Mouse (Mus musculus) v-Abl transformed pro-B cells (cell line): ENCODE results near the gene Nkx2-5.

Source experiments
- in situ Hi-C, 2 experiments: fragments of 400-800 bp; cut with MboI; formaldehyde crosslinking; loops; one replicate each; pipeline ENCODE4 v1.15.1; 2025; ENCODE audit not compliant: unreplicated experiment in 2 of 2

The Nkx2-5 gene

DNA sequence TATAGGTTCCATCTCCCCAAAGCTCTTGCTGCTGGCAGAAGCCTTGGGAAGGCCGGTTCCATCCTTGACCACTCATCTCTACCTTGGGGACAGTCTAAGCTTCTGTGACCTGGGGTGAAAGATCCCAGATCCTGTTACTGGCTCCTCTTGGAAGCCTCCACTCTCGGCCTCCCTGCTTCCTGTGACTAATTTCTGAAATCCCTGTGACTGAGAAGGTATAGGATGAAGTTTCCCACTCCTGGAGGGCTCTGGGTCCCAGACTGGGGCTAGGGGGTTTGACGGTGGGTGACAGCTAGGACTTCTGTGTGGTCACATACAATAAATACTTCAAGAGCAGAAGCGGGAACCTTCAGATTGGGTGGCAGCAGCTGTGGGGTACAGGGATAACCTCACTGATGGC is 16.1 kb upstream of the Nkx2-5 start:
- in situ Hi-C loops, result loop anchor here in 1 of 2 experiments (25.0 kb wide), 1 partner anchor 549 kb away; no protein-coding TSS in a partner anchor

DNA sequence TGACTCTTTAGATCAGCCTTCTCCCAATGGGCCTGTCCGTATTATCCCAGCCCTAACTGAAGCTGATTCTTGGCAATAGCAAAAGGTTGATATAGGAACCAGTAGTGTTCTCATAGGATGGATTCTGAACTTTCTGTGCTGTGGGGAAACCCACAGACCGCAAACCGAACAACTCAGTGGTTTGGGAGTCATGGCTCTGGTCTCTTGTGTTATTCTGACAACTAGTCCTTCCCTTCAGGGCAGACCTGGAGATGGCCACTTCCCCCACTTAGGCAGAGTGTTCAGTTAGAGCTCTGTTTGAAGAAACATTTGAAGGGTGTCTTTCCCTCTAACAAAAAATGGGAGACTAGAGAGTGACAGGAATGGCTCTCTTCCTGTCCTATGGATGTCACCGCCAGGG is 7.5 kb upstream of the Nkx2-5 start:
- in situ Hi-C loops, result loop anchor here in 1 of 2 experiments (25.0 kb wide), 1 partner anchor 540 kb away; no protein-coding TSS in a partner anchor

DNA sequence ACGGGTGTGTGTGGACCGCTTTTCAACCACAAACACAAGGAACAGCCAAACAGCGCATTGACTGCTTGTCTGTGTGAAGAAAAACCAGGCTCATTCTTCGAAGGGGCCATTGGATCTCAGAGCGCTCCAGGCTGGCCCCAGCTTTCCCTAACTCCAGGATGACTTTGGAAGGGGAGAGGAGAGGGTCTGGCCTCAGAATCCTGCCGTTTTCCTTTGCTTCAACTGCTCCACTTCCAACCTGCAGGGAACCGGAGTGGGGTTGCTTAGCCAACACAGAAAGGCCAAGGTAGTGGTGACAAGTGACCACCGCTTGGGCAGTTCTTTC is 6.3 kb upstream of the Nkx2-5 start:
- in situ Hi-C loops, result loop anchor here in 1 of 2 experiments (25.0 kb wide), 1 partner anchor 539 kb away; no protein-coding TSS in a partner anchor

DNA sequence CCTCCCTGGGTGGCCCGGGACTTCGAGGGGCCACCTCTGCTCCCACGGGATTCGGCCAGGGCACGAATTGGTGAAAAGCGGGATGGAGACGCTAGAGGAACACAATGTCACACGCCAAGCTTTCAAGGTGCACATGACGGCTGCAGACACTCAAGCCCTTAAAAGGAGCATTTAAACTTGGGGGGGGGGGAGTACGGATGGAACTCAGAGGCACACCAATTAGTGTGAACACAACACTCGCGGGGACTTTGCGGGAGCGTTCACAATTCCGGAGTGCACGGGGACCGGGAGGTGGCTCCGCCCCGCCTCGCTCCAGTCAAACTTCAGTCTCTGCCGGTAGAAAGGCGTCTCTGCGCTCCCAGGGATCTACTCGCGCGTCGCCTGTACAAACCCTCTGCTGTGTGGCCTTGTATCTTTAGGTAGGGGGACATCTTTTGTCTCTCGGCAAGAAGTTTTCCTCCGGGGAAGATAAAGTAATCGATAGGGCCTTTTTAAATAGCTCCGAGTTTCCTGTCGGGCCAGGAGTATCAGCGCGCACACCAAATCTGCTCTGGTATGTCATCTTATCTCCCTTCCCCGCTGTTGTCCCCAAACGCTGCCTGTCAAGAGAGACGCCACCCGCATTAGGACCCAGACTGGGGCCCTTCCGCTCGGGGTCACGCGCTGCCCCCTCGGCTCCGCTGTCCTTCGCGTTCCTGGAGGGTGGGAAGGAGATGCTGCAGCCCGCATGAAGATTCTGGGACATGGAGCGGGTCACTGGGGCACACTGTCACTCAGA is 5.7 kb upstream of the Nkx2-5 start:
- in situ Hi-C loops, result loop anchor here in 1 of 2 experiments (25.0 kb wide), 1 partner anchor 538 kb away; no protein-coding TSS in a partner anchor

DNA sequence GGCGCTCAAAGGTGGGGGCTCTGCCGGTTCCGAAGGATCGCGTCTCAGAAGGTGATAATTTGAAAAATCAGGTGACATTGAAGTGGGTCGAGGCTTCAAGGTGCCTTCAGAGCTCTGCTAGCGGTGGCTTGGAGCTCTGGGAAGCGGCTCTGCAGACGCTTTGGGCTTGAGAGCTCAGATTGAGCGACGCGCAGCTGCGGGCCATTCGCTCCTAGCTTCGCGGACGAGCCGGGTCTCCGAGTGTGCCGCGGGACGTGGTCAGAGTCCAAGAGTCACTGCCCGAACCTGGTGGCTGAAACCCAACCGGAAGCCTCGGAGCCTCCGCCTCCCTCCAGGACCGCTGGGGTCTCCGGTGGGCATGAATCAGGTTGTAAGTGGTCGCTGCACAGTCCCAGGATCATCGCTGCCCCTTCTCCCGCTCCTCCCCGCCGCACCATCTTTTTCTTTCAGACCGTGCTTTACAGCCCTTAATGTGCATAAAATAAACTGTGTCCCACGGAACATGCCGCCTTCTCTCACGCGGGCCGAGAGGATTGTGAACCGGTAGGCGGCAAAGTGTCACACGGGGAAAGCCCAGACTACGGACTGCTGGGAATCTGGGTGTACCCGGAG is 5.0 kb upstream of the Nkx2-5 start:
- in situ Hi-C loops, result loop anchor here in 1 of 2 experiments (25.0 kb wide), 1 partner anchor 538 kb away; no protein-coding TSS in a partner anchor

DNA sequence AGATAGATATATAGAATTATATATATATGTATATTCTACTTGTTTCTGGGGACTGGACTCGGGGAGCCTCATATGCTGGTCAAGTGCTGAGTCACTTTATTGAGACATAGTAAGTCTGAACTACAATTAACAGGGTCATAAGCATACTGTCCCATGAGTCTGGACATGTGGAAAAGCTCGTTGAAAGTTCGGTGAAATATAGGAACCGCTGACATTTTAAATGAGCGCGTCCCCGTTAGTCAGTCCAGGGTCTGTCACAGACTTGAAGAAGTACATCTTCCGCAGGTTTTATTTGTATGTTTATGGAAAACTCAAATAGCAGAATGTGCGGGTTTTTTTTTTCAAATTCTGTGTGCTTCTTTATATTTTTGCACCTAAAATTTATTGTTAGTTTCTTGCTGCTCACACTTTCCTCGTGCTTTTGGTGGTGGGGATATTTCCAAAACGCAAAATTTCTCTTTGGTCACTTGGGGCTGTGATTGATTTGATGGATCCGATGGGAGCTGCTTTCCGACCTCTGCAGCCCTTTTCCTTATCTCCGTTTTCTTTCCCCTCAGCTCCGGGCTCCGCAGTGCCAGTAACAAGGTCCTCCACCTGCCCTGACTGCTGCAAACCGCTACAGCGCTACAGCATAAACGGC is 4.4 kb upstream of the Nkx2-5 start:
- in situ Hi-C loops, result no loop called here

DNA sequence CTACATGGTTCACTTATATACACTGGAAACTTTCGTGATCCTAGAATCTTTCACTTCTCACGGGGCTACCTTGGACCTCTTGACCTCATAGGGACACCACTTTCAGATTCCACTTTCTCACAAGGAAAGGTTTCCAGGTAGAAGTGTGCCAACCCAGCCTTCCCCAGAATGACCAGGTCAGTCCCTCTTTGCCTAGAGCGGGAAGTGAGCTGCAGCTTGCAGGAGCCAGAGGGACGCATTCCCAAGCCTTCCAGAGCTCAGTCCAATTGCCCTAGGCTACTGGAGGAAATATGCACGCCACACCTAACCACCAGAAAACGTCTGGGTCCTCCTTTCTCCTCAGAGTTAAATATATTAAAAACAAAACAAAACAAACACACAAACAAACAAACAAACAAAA is 3.4 kb upstream of the Nkx2-5 start:
- in situ Hi-C loops, result no loop called here

DNA sequence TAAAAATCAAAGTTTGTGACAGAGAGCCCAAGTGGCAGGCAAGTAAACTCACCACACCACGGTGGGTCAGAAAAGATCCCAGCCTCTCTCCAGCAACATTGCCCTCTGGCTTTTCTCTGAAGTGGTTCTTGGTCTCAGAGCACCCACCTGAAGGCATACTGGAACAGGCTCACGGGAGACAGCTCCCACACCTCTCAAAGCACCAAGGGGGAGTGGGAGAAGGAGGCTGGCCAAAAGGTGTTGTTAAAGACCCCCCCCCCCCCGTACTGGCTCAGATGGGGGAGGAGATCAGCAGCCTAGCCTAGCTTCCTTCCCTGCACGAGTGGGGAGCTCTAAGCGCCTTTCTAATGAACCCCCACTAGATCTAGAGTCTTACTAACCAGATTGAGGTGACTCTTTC is 3.0 kb upstream of the Nkx2-5 start:
- in situ Hi-C loops, result no loop called here

DNA sequence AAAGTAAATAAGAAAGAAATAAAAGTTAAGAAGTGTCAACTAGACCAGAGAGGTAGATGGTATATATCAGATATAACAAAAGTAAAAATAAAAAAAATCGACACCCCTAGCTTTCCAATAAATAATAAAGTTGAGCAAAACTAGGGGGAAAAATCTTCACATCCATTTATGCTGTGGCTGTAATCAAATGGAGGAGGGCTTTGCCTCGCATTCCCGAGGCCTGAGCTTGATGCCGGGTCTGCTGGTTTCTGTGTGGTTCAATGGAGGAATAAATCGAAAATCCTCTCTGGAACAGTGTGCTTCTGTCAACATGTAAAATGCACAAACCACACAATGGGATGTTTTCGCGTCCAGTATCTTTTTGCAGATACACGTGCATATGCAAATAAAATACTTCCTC is 1.6 kb upstream of the Nkx2-5 start:
- in situ Hi-C loops, result no loop called here

DNA sequence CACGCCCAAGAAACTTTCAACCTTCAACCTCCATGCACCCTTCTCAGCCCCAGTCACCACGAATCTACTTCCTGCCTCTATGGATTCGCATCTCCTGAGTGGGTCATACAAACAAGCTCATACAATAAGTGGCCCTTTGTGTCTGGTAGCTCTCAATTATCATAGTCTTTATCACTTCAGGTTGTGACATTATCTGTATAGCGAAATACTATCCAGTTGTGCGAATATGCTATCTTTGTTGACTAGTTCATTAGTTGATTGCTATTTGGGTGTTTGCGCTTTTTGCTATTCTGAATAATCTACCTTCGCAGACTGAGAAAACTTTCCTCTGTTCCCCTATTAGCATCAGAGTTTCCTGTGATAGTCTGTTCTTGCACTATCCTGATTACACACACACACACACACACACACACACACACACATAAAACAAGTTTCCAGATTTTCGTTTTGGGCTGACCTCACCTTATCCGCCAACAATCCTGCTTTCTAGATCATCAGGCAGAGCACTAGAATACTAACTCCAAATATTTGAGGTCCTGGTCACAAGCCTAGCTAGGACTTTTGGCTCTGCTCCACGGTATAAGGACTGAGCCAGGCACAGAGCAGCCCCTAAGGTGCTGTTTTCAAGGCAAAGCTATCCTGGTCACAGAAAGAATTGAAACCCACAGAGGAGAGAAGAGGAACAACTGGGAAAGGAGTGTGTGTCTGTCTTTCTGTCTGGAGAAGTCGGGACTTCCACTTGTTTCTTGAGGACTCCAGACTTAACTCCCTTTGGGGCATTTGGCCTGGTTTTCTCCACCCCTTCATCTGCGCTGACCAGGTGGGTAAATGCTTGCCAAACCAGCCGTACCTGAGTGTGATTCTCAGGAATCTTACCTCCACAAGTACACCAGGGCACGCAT is 591 bp upstream of the Nkx2-5 start:
- in situ Hi-C loops, result no loop called here

DNA sequence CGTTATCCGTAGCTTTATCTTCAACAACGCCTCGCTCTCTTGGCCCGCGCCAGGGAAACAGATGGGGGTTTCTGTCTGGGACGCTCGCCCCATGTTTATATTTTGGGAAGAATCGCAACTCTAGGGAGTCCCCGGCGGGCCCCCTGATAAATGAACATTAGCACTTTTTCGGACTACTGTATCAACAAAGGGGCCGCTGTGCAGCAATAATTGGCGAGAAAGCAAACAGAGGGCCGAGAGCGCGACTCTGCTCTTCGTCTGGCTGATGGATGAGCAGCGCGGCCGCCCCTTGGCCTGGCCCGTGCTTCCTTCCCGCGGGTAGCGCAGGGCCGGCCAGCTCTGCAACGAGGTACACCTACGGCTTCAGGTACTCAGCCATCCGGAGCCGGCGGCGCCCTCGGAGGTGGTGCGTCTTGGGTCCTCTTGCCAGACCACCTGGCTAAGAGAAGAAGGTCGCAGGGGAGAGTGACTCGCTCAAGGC is 398 bp downstream of the Nkx2-5 start:
- in situ Hi-C loops, result no loop called here

DNA sequence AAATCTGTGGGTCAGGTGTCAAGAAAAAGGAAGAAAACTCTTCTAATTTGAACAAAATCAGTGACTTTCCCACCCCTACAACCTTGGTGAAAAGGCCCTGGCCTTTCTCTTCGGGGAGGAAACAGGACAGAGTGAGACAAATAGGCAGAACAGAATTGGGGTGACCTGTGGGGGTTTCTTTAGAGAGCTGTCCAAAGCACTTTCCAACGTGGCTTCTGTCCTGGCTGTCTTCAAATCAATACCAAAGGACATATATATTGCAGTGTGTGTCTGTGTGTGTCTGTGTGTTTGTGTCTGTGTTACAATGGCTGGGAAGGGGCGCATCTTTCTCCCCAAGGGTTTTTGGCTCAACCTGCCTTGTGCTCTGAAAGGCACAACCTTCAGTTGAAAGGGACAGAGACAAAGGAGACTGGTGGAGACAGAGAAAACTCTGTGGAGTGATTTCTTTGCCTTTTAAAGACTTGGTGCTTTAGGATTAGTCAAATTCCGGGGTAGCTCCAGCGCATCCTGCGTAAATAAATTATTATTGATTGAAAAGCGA is 1.0 kb downstream of the Nkx2-5 start:
- in situ Hi-C loops, result no loop called here

DNA sequence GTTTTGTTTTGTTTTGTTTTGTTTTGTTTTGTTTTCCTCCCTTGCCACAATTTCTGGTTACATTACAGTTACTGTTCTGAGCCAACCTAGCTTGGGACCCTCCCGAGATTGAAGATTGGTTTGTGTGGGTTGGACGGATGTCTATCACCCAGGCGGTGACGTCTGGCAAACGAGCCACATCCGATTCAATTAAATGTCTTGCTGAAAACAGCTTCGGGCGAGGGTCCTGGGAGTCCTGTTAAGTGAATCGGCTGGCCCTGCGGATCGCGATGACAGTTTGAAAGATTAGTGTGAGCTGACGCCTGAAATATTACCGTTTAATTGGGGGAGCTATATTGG is 1.6 kb downstream of the Nkx2-5 start:
- in situ Hi-C loops, result no loop called here

DNA sequence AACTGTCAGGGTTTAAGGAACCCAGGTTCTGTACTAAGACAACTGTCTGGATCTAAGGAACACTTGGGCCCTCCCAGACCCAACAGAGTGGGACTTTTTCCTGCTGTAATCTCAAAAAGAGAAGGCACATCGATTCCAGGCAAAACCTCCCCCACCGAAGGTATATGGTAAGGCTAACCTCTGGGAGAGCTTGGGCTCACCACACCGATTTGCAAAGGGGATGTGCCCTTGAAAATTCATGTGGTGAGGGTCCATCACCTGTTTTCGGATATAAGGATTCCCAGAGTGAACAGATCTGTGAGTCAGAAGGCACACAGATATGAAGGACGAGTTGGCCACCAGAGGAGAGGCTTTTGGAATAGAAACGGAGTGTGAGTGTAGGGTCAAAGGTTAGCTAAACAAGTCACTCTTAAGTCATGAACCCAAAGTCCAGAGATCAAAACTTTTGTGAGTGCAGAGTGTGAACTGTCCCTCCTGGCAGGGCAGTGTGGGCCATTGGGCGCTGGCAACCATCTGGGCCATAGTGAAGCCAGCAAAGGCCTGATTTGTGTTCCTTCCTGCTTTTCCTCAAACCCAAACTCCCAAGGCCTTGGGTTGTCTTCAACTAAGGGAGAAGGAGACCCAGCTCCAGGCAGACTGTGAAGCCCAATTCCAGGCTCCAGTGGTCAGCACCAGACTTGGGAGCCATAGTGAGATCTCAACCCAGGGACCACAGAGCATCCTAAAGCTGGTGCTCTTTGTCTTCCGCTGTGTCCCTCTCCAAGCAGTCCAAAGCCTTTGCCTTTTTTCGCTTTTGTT is 2.2 kb downstream of the Nkx2-5 start:
- in situ Hi-C loops, result no loop called here

DNA sequence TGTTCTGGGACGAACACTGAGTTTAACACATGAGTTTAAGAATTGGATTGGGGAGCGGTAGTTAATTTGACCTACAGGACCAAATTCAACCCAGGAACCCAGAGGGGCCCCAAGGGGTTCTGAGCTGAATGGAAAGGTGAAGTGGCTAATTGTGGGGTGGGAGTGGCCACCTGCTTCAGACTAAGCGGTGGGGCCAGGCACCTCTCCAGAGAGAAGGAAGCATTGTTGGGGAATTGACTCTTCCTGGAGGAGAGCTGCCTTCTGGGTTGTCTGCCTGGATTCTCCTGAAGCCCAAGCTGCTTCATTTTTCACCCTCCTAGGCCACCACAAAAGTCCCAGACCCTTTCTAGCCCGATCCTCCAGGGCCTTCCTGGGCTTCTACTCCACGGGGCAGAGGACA is 2.8 kb downstream of the Nkx2-5 start:
- in situ Hi-C loops, result no loop called here

DNA sequence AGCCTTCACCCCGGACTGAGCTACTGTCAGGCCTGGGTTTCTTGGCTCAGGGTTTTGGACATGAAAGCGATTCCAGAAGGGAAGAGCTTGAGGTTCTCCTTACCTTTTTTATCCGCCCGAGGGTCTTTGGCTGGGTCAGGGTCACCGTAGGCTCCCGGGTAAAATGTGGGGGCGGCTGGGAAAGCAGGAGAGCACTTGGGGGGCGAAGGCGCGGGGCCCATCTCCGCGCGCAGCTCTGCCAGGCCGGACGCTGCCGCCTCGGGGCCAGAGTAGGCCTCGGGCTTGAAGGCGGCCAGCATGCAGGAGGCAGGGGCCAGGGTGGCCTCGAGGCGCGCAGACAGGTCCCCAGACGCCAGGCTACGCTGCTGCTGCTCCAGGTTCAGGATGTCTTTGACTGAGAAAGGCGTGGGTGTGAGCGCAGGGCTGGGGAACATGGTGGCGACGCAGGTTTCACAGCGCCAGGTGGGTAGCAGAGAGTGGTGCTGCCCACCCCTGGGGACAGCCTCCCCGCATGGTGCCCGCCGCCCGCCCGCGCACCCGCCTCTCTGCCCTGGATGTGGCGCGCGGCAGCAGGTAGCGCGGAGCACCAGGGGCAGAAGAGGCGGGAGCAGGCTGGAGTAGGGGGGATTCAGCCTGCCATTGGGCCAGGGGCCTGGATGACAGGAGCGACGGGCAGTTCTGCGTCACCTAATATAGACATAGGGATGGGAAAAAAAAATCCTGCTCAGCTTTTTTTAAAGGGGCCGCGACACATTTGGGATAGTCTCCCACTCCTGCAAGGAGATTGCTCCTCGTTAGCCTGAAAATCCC is 3.7 kb downstream of the Nkx2-5 start:
- in situ Hi-C loops, result no loop called here

DNA sequence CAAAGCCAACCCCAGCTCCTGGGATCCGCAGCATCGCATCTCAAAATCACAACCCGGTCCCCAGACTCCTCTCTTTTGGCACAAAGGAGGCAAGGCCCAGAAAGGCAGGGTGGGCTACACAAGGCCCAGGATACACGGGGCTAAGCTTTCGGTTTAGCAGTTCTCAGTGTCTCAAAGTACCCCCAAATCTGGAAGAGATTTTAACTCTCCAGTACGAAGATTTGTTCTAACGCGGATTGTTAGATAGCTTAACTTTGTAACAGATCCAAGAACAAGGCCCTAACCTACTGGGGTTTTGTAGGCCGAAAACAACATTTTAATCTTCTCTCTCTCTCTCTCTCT is 4.4 kb downstream of the Nkx2-5 start:
- in situ Hi-C loops, result no loop called here

DNA sequence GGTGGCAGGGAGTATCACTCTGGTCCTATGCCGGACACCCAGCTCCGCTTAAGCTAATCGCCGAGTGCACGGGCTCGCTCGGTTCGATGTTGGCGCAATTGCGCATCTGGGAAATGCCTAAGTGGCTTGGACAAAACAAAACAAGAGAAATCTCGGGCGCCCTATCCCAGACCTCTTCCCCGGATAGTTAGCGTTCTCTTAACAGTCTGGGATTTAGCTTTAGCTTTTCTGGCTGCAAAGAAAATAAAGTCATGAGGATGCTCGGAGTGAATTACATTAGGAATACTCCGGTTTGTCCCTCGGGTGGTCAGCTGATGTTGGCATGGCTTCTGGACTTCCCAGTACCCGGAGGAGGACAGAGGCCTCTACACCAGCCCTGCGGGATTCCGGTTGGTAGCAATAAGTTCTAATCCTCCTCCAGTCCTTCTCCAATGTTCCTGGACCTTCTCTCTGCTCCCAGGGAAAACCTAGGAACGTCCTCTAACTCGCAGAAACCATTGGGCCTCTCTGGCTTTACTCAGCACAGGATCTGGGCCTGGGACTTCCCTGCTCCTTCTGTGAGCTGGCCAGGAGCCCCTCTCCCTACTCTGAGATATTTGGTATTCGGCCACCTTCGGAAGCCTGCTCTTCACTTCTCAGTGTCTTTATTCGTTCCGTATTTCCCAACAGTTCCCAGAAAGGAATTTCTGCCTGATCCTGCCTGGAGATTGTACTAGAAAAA is 4.9 kb downstream of the Nkx2-5 start:
- in situ Hi-C loops, result loop anchor here in 1 of 2 experiments (10.0 kb wide), 1 partner anchor 555 kb away; no protein-coding TSS in a partner anchor
